Mouse (Mus musculus) liver, embryonic 11.5 days (tissue): ENCODE measurements around the gene Olfr686. TPM values are rescaled to one million over a fixed set of nuclear protein-coding genes. Genes with fewer than 3 reads are reported as not detected.

Experiments used
- ATAC-seq: fragments of 200-750 bp; cut with Nextera tagmentation; replicated peaks from 2 replicates; pipeline ENCODE4 v1.8.0; 2017; ENCODE audit warnings: moderate number of reproducible peaks, mild to moderate bottlenecking, moderate TSS enrichment, moderate library complexity; ENCODE audit not compliant: low FRiP score
- DNase-seq: peaks from one replicate; pipeline ENCODE4 v3.0.0-alpha.2; 2017; ENCODE audit warnings: low spot score
- H3K27ac ChIP-seq: fragments of 300-500 bp; sonication (generic); 2 replicates; pipeline ENCODE4 v1.5.1; 2014; ENCODE audit warnings: mild to moderate bottlenecking, low read depth, low read length, control low read depth
- H3K27me3 ChIP-seq: fragments of 300-500 bp; sonication (generic); replicated peaks from 2 replicates; pipeline ENCODE4 v1.6.1; 2014; ENCODE audit warnings: low read length, mixed read lengths; ENCODE audit not compliant: control insufficient read depth, insufficient read depth
- H3K36me3 ChIP-seq: fragments of 300-500 bp; sonication (generic); 2 replicates; pipeline ENCODE4 v1.6.1; 2014; ENCODE audit warnings: mild to moderate bottlenecking, low read length, moderate library complexity, mixed read lengths; ENCODE audit not compliant: control insufficient read depth, insufficient read depth
- H3K4me1 ChIP-seq: fragments of 300-500 bp; sonication (generic); replicated peaks from 2 replicates; pipeline ENCODE4 v1.6.1; 2014; ENCODE audit warnings: low read length, mixed read lengths; ENCODE audit not compliant: control insufficient read depth, insufficient read depth
- H3K4me2 ChIP-seq: fragments of 300-500 bp; sonication (generic); 2 replicates; pipeline ENCODE4 v1.6.1; 2014; ENCODE audit warnings: mild to moderate bottlenecking, control low read depth, moderate library complexity
- H3K4me3 ChIP-seq: fragments of 300-500 bp; sonication (generic); 2 replicates; pipeline ENCODE4 v1.5.1; 2014; ENCODE audit warnings: low read depth, low read length, control low read depth
- H3K9ac ChIP-seq: fragments of 300-500 bp; sonication (generic); 2 replicates; pipeline ENCODE4 v1.6.1; 2014; ENCODE audit warnings: low read depth, low read length, control low read depth
- H3K9me3 ChIP-seq: fragments of 300-500 bp; sonication (generic); 2 replicates; pipeline ENCODE4 v1.6.1; 2016; ENCODE audit warnings: low read length, inconsistent platforms, mixed read lengths; ENCODE audit not compliant: control insufficient read depth
- WGBS: fragments of 180-500 bp; shearing (Covaris S2); extraction: QIAGEN DNeasy Blood & Tissue Kit; methylation state at CpG from one replicate; pipeline ENCODE4 v1.1.7; 2014; 5-methylcytosine and 5-hydroxymethylcytosine counted together
- polyA plus RNA-seq: library from polyadenylated mRNA; unstranded; fragments of >200 nt; fragmentation: Nextera tagmentation; extraction: Ambion mirVana; gene quantifications from 2 replicates; pipeline ENCODE4 v1.2.1, GENCODE M21; 2014

The Olfr686 gene
- polyA plus RNA-seq, 1 experiment from 2014 or later: not detected

GRCm38 (mm10) chr7:105214761-105215160, 7.5 kb upstream of the Olfr686 start:
- ATAC-seq (no peak), DNase-seq (no peak)
- H3K27me3 ChIP-seq: no peaks in the 10 kb centered on the region
- WGBS: 59% methylated on average over 1 of the region's 1 CpGs
- no peak overlapping the region for H3K4me3 ChIP-seq
- no peaks in the 10 kb centered on the region for H3K4me1 ChIP-seq
- no peak overlapping the region for H3K9ac ChIP-seq
- H3K4me2 ChIP-seq: no peak overlapping the region
- no peak overlapping the region for H3K27ac ChIP-seq
- H3K9me3 ChIP-seq: no peaks in the 10 kb centered on the region
- H3K36me3 ChIP-seq: no peaks in the 10 kb centered on the region

GRCm38 (mm10) chr7:105185912-105186311, 21.4 kb downstream of the Olfr686 start, which contains the start of gene Olfr685:
Gene Olfr685 (minus strand): TSS chr7:105186012.
- Histone ChIP-seq H3K9me3 (no peaks in the 10 kb centered on the region), H3K27me3 (no peaks in the 10 kb centered on the region), H3K4me2 (no peak within 1 kb of the TSS), H3K4me1 (no peaks in the 10 kb centered on the region), H3K9ac (no peak within 1 kb of the TSS), H3K4me3 (no peak within 1 kb of the TSS), H3K36me3 (no peaks in the 10 kb centered on the region), H3K27ac (no peak within 1 kb of the TSS)
- DNase-seq (no peak), ATAC-seq (no peak)
- WGBS: 84% methylated on average over 1 of the region's 1 CpGs

DNA sequence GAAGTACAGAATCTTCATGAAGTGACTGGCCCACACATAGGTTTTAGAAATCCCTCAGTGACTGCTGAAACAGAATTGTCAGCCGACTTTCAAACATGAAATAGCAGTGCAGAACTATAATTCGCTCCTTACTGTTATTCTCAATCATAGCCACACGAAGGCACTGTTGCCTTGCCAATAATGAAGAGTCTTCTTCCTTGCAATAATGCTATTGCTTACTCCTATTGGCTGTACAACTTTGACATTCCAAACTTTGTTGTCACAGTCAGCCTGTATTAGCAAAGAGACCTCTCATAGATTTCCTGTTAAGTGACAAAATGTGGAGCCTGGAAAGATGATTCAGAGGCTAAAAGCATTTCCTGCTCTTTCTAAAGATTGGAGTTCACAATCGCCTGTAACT, 36.5 kb downstream of the Olfr686 start:
- Histone ChIP-seq H3K4me2 (no peak overlapping the region), H3K27ac (no peak overlapping the region), H3K4me3 (no peak overlapping the region), H3K36me3 (no peaks in the 10 kb centered on the region), H3K4me1 (no peaks in the 10 kb centered on the region), H3K27me3 (no peaks in the 10 kb centered on the region), H3K9me3 (no peaks in the 10 kb centered on the region), H3K9ac (no peak overlapping the region)
- WGBS: 46% methylated on average over 4 of the region's 4 CpGs
- DNase-seq (no peak), ATAC-seq (no peak)

GRCm38 (mm10) chr7:105163553-105163952, 43.7 kb downstream of the Olfr686 start, which contains the start of gene Olfr684:
Gene Olfr684 (minus strand): TSS chr7:105163653.
- Histone ChIP-seq H3K36me3 (no peaks in the 10 kb centered on the region), H3K27ac (no peak within 1 kb of the TSS), H3K27me3 (no peaks in the 10 kb centered on the region), H3K4me1 (no peaks in the 10 kb centered on the region), H3K9ac (no peak within 1 kb of the TSS), H3K9me3 (no peaks in the 10 kb centered on the region), H3K4me3 (no peak within 1 kb of the TSS), H3K4me2 (no peak within 1 kb of the TSS)
- DNase-seq: no peak
- 50% methylated on average over 1 of the region's 1 CpGs for WGBS
- no peak for ATAC-seq

Other genes starting within 250 kb of the Olfr686 start
- gene Olfr670, start 244.9 kb downstream of the Olfr686 start, polyA plus RNA-seq: not detected in 2 replicates
- not detected in 2 replicates for gene Olfr671, start 228.4 kb downstream of the Olfr686 start, polyA plus RNA-seq
- gene Olfr672, start 205.5 kb downstream of the Olfr686 start, polyA plus RNA-seq: not detected in 2 replicates
- gene Olfr675, start 179.0 kb downstream of the Olfr686 start, polyA plus RNA-seq: not detected in 2 replicates
- gene Olfr676, start 174.8 kb downstream of the Olfr686 start, polyA plus RNA-seq: not detected in 2 replicates
- not detected in 2 replicates for gene Olfr677, start 156.1 kb downstream of the Olfr686 start, polyA plus RNA-seq
- gene Olfr678, start 143.0 kb downstream of the Olfr686 start, polyA plus RNA-seq: not detected in 2 replicates
- gene Olfr679, start 126.3 kb downstream of the Olfr686 start, polyA plus RNA-seq: not detected in 2 replicates
- not detected in 2 replicates for gene Olfr680-ps1, start 114.7 kb downstream of the Olfr686 start, polyA plus RNA-seq
- not detected in 2 replicates for gene Olfr681, start 90.6 kb downstream of the Olfr686 start, polyA plus RNA-seq
- gene Olfr683, start 60.5 kb downstream of the Olfr686 start, polyA plus RNA-seq: not detected in 2 replicates
- not detected in 2 replicates for gene Olfr684, start 43.8 kb downstream of the Olfr686 start, polyA plus RNA-seq
- gene Olfr685, start 21.5 kb downstream of the Olfr686 start, polyA plus RNA-seq: not detected in 2 replicates
- not detected in 2 replicates for gene Olfr688, start 80.6 kb upstream of the Olfr686 start, polyA plus RNA-seq
- gene Olfr689, start 103.7 kb upstream of the Olfr686 start, polyA plus RNA-seq: not detected in 2 replicates
- gene Olfr690, start 126.6 kb upstream of the Olfr686 start, polyA plus RNA-seq: not detected in 2 replicates
- not detected in 2 replicates for gene Olfr691, start 134.8 kb upstream of the Olfr686 start, polyA plus RNA-seq
- not detected in 2 replicates for gene Olfr692, start 160.7 kb upstream of the Olfr686 start, polyA plus RNA-seq
- not detected in 2 replicates for gene Gm5901, start 167.6 kb upstream of the Olfr686 start, polyA plus RNA-seq
- 28.7 and 31.0 TPM in 2 replicates for gene Fam160a2, start 192.6 kb upstream of the Olfr686 start, polyA plus RNA-seq
- not detected in 2 replicates for gene Cnga4, start 197.1 kb upstream of the Olfr686 start, polyA plus RNA-seq
- gene Cckbr, start 218.2 kb upstream of the Olfr686 start, polyA plus RNA-seq: 0.05 TPM in 1 of 2 replicates, not detected in the other